Comparison of ENCODE assay signal across 9 mouse cellular contexts in the genomic region with DNA sequence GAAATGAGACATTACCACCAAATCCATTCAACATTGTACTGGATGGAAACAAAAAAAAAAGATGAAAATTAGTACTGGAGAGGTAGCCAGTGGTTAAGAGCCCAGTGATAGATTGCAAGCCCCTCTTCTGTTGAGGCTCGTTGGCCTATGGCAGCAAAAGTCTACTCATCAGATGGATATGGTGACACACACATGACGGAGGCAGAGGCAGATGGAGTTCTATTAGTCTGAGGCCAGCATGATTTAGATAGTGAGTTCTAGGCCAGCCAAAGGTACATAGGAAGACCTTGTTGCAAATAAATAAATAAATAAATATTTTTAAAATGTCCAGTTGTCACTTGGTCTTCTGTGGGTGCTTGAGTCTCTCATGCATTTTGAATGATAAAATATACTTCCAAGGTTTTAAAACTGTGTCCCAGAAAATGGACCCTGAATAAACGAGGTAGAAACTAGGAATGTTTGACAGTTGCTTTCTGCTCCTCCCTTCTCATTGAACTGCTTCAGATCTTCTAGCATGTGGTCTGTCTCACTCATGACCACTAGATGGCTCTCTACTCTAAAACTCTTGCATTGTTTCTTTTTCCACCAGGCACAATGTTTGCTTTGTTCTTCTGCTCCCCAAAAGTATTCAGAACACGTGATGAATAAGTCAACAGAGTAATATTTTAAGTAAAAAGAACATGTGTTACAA.
A peak's percentile ranks its signal among the peaks of the same experiment; 100 is the strongest.
DNase-seq lines count a peak whose midpoint lies in the region; ATAC-seq lines count a peak whose summit lies in the region.
"Had no signal": no experiment of that assay in that cellular context is flagged by ENCODE, and none has a peak within 500 bp of the region (broad histone marks: within the 10 kb centered on the region; RNA-seq: fewer than 3 reads in every experiment).

No protein-coding gene starts in this region.

- ATAC-seq in hindbrain, embryonic 11.5 days (ENCODE audit: low FRiP score) = peak; percentile 53; the same call in 1 of the 2 replicates
- peak; percentile 80 to 84 for ATAC-seq in hematopoietic stem cell, adult 5-6 weeks (replicated peaks in 1 of 2; ENCODE audit: insufficient read depth in 1 of 2, low FRiP score in 2 of 2, low TSS enrichment in 1 of 2, low read depth in 1 of 2, poor library complexity in 2 of 2, severe bottlenecking in 2 of 2)

- no peak overlapping the region for H3K9ac ChIP-seq in hindbrain, embryonic 11.5 days (ENCODE audit: low read depth, low read length)
- H3K9ac ChIP-seq: limb, embryonic 15.5 days had no signal

- H3K4me3 ChIP-seq in hindbrain, embryonic 11.5 days (ENCODE audit: low read depth, low read length) = no peak overlapping the region
- no peak overlapping the region for H3K4me3 ChIP-seq in hindbrain, embryonic 10.5 days
- H3K4me3 ChIP-seq: limb, embryonic 15.5 days had no signal

- no peak overlapping the region for H3K27ac ChIP-seq in hindbrain, embryonic 11.5 days (ENCODE audit: low read depth, low read length)
- no peak overlapping the region for H3K27ac ChIP-seq in hindbrain, embryonic 10.5 days
- H3K27ac ChIP-seq: limb, embryonic 15.5 days had no signal

- DNase-seq in hindbrain, embryonic 11.5 days (ENCODE audit: low spot score) = peak; percentile 69
- no peak for DNase-seq in hindbrain, embryonic 10.5 days (ENCODE audit: low spot score)
- peak; percentile 34 for DNase-seq in CD4-positive helper T cell, adult 2 months (ENCODE audit: low read depth, low spot score)
- peak; percentile 66 for DNase-seq in R1 (ENCODE audit: low read depth, low spot score)
- peak; percentile 42 for DNase-seq in lung, postnatal 10 days
- DNase-seq in spleen, postnatal 14 days (ENCODE audit: low spot score in 2 of 2) = no peak
- no peak for DNase-seq in gastrocnemius, adult 8-10 months (ENCODE audit: low spot score in 2 of 2)

- H3K4me2 ChIP-seq in hindbrain, embryonic 11.5 days (replicated peaks; ENCODE audit: low read depth, low read length) = no peak overlapping the region
- H3K4me2 ChIP-seq: limb, embryonic 15.5 days had no signal

- H3K9me3 ChIP-seq in hindbrain, embryonic 11.5 days (ENCODE audit: control insufficient read depth, low read length) = no peaks in the 10 kb centered on the region
- no peaks in the 10 kb centered on the region for H3K9me3 ChIP-seq in hindbrain, embryonic 10.5 days
- H3K9me3 ChIP-seq: limb, embryonic 15.5 days had no signal

- no peaks in the 10 kb centered on the region for H3K4me1 ChIP-seq in hindbrain, embryonic 11.5 days (replicated peaks; ENCODE audit: control insufficient read depth, insufficient read depth, low read length)
- no peaks in the 10 kb centered on the region for H3K4me1 ChIP-seq in hindbrain, embryonic 10.5 days (replicated peaks)
- H3K4me1 ChIP-seq: limb, embryonic 15.5 days had no signal

- H3K36me3 ChIP-seq in hindbrain, embryonic 11.5 days (ENCODE audit: control insufficient read depth, insufficient read depth, low read length) = no peaks in the 10 kb centered on the region
- H3K36me3 ChIP-seq in hindbrain, embryonic 10.5 days = no peaks in the 10 kb centered on the region
- H3K36me3 ChIP-seq: limb, embryonic 15.5 days had no signal

- no peaks in the 10 kb centered on the region for H3K27me3 ChIP-seq in hindbrain, embryonic 11.5 days (ENCODE audit: control insufficient read depth, insufficient read depth, low read length)
- no peaks in the 10 kb centered on the region for H3K27me3 ChIP-seq in hindbrain, embryonic 10.5 days (ENCODE audit: insufficient read depth, poor library complexity, severe bottlenecking)
- H3K27me3 ChIP-seq: limb, embryonic 15.5 days had no signal

- 49% methylated on average over 4 of the region's 4 CpGs for WGBS in hindbrain, embryonic 11.5 days
- 55% methylated on average over 4 of the region's 4 CpGs for WGBS in hindbrain, embryonic 10.5 days

Comparison
In these comparisons a context has a peak if more than half of its experiments do, and no peak if none do; other contexts are left out.
1. DNase-seq: peak in hindbrain, embryonic 11.5 days (single experiment), CD4-positive helper T cell, adult 2 months (single experiment), R1 (single experiment) and lung, postnatal 10 days (single experiment); none in hindbrain, embryonic 10.5 days (single experiment), spleen, postnatal 14 days (0 of 2) and gastrocnemius, adult 8-10 months (0 of 2).